Mouse (Mus musculus): ENCODE measurements around the gene Tctex1d4.
A peak's percentile ranks its signal among the peaks of the same experiment; 100 is the strongest.

Gene Tctex1d4

GRCm38 (mm10) chr4:117126675-117127290 lies at the start of gene Tctex1d4:
TSS of gene Tctex1d4 (plus strand) at chr4:117126794.
- TF ChIP-seq GATA4 (IDR thresholded peaks at IDR 0.05; ENCODE audit: insufficient replicate concordance, low read length): no peak

GRCm38 (mm10) chr4:117087948-117088640 lies 38.5 kb upstream of the Tctex1d4 start:
- TF ChIP-seq GATA4 (IDR thresholded peaks at IDR 0.05; ENCODE audit: insufficient replicate concordance, low read length): no peak

GRCm38 (mm10) chr4:117090586-117090985 lies 36.0 kb upstream of the Tctex1d4 start:
- TF ChIP-seq GATA4 (IDR thresholded peaks at IDR 0.05; ENCODE audit: insufficient replicate concordance, low read length): no peak

- TF ChIP-seq GATA4 (IDR thresholded peaks at IDR 0.05; ENCODE audit: insufficient replicate concordance, low read length): no peak
Observed at GRCm38 (mm10) chr4:117094626-117095361, 31.8 kb upstream of the Tctex1d4 start.

DNA sequence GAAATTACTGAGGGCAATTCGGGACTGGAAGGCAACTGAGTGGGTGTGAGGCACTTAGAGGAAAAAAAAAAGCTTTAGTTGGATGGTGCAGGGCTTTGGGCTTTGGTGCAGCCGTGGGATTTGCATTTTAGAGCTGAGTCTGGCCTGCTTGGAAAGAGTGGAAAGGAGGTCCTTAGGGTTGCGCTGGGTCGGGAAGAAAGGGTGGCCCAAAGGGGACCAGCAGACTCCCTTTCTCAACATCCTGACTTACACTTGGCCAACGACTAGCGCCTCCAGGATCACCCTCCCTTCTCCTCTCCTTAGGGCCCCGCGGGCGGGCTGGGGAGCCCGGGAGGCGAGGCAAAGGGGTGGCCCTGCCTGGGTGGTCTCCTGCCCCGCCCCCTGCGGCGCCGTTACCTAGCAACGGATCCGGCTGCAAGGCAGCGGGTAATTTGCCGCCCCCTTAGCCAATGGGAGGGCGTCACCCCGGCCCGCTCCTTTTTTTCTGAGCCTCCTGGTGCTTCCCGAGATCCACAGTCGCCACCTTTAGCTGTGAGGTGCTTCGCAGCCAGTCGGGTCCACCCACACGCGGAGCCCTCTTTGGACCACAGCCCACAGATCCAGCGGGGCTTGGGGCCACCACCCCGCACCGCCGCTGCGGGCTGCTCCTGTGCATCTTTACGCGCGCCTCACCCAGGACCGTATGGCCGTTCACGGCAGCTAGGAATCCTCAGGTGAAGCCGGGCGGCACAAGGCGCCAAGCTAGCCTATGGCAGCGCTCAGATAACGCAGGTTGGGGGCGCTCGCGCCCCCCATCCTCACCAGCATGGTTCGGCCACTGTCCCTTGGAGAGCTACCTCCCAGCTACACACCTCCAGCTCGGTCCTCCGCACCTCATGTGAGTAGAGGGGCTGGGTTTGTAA lies 30.8 kb upstream of the Tctex1d4 start, which contains the start of gene Ptch2:
TSS of gene Ptch2 (plus strand) at position 525 of the 902 bp plus-strand sequence.
- no peak for TF ChIP-seq GATA4 (IDR thresholded peaks at IDR 0.05; ENCODE audit: insufficient replicate concordance, low read length)

DNA sequence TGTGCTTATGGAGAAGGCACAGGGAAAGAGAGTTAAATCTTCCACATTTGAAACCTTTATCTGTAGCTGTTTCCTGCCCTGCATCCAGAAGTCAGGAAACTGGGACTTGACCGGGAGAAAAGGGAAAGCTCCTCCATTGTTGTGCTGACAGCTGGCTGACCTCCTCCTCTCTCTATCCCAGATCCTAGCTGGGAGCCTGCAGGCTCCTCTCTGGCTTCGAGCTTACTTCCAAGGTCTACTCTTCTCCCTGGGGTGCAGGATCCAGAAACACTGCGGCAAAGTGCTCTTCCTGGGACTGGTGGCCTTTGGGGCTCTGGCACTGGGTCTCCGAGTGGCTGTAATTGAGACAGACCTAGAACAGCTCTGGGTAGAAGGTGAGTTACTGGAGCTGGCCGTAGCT lies 29.9 kb upstream of the Tctex1d4 start:
- peak; percentile 50; the same call in 1 of the 2 replicates for TF ChIP-seq GATA4 (IDR thresholded peaks at IDR 0.05; ENCODE audit: insufficient replicate concordance, low read length)

DNA sequence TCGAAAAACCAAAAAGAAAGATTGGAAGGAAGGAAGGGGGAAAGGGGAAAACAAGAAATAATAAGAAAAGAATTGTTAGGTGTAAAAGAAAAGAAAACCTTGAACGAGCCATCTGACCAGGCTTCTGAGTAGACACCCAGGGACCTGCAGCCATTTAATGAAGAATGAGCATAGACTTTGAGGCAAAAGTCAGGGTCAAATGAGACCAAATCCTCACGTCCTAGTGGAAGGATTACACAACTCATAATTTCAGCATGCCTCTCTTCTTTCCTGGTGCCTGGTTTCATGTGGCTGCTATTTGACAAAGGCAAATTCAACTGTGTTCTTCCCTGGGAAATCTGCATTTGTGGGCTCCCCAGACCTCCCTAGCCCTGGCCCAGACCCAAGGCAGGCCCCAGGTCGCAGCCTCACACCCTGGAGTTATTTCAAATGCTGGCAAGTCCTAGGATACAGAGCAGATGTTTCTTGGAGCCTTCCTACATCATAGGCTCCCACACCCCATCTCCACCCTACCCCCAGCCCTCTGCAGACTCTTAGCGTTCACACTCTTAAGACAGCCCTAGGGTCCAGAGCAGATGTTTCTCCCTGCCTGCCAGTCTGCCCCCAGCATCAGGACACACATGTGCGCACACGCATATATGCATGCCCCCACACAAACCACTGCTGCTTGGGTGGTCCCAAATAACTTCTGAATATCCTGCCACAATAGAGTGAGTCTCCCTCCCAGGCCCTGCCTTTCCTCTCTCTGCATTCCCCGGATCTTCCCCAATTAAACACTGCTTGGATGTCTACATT lies 28.4 kb upstream of the Tctex1d4 start:
- no peak for TF ChIP-seq GATA4 (IDR thresholded peaks at IDR 0.05; ENCODE audit: insufficient replicate concordance, low read length)

- no peak for TF ChIP-seq GATA4 (IDR thresholded peaks at IDR 0.05; ENCODE audit: insufficient replicate concordance, low read length)
Observed at GRCm38 (mm10) chr4:117098764-117099036, 27.9 kb upstream of the Tctex1d4 start.

DNA sequence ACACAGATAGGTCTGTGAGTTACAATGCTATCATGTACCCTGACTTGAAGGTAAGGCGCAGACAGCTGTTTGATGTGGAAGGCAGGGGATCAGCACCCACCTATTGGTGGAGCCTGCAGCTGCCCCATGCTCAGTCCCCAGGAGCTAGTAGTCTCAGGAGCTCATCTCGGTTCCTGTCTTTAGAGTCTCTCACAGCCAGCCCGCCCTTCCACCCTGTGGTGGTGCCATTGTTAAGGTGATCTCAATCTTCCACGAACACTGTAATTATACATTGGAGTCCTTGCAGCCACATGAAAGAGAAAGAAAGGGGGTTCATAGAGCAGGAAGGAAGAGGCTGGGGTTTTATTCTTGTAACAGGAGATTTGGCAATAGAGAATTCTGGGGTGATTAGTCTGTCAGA lies 26.6 kb upstream of the Tctex1d4 start:
- no peak for TF ChIP-seq GATA4 (IDR thresholded peaks at IDR 0.05; ENCODE audit: insufficient replicate concordance, low read length)

GRCm38 (mm10) chr4:117101218-117101617 lies 25.4 kb upstream of the Tctex1d4 start:
- TF ChIP-seq GATA4 (IDR thresholded peaks at IDR 0.05; ENCODE audit: insufficient replicate concordance, low read length): no peak

- TF ChIP-seq GATA4 (IDR thresholded peaks at IDR 0.05; ENCODE audit: insufficient replicate concordance, low read length): no peak
Observed at GRCm38 (mm10) chr4:117104672-117105071, 21.9 kb upstream of the Tctex1d4 start.

DNA sequence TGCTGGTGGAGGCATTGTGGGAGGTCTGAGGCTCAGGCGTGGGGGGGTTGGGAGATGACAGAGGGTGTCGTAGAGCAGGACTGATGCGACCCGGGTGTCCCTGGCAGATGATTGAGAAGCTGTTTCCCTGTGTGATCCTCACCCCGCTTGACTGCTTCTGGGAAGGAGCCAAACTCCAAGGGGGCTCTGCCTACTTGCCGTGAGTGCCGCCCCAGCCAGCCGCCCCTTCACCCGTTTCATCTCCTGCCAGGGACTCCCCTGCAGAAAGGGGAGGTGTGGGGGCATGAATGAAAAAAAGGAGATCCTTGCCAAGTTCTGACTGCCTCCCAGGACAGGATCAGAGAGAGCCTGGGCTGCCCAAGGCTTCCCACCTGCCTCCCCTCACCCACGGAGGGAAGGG lies 21.5 kb upstream of the Tctex1d4 start:
- no peak for TF ChIP-seq GATA4 (IDR thresholded peaks at IDR 0.05; ENCODE audit: insufficient replicate concordance, low read length)

- no peak for TF ChIP-seq GATA4 (IDR thresholded peaks at IDR 0.05; ENCODE audit: insufficient replicate concordance, low read length)
Observed at GRCm38 (mm10) chr4:117107813-117108523, 18.6 kb upstream of the Tctex1d4 start.

- TF ChIP-seq GATA4 (IDR thresholded peaks at IDR 0.05; ENCODE audit: insufficient replicate concordance, low read length): no peak
Observed at GRCm38 (mm10) chr4:117108524-117108849, 18.1 kb upstream of the Tctex1d4 start.
